Mouse (Mus musculus) liver, embryonic 15.5 days (tissue): ENCODE results near the gene Pum3. TPM values are rescaled to one million over a fixed set of nuclear protein-coding genes. Genes with fewer than 3 reads are reported as not detected.
"Not testable (repeated sequence)": the region's sequence is repeated elsewhere in the genome, so short reads cannot be mapped to it uniquely, and the experiment has no call there.

ENCODE experiments used
- ATAC-seq: fragments of 200-750 bp; cut with Nextera tagmentation; 2 replicates; pipeline ENCODE4 v1.8.0; 2017; ENCODE audit warnings: moderate number of reproducible peaks, mild to moderate bottlenecking, moderate library complexity; ENCODE audit not compliant: insufficient read depth
- H3K27ac ChIP-seq: fragments of 300-500 bp; sonication (generic); replicated peaks from 2 replicates; pipeline ENCODE4 v1.5.1; 2015; ENCODE audit warnings: mild to moderate bottlenecking, inconsistent platforms
- H3K27me3 ChIP-seq: fragments of 300-500 bp; sonication (generic); 2 replicates; pipeline ENCODE4 v1.6.1; 2015; ENCODE audit warnings: mild to moderate bottlenecking, inconsistent platforms
- H3K36me3 ChIP-seq: fragments of 300-500 bp; sonication (generic); replicated peaks from 2 replicates; pipeline ENCODE4 v1.6.1; 2015; ENCODE audit warnings: moderate library complexity, mild to moderate bottlenecking, inconsistent platforms
- H3K4me1 ChIP-seq: fragments of 300-500 bp; sonication (generic); replicated peaks from 2 replicates; pipeline ENCODE4 v1.6.1; 2015; ENCODE audit warnings: inconsistent platforms
- H3K4me2 ChIP-seq: fragments of 300-500 bp; sonication (generic); 2 replicates; pipeline ENCODE4 v1.6.1; 2015; ENCODE audit warnings: moderate library complexity, mild to moderate bottlenecking, inconsistent platforms
- H3K4me3 ChIP-seq: fragments of 300-500 bp; sonication (generic); replicated peaks from 2 replicates; pipeline ENCODE4 v1.5.1; 2015; ENCODE audit warnings: mild to moderate bottlenecking, inconsistent platforms
- H3K9ac ChIP-seq: fragments of 300-500 bp; sonication (generic); 2 replicates; pipeline ENCODE4 v1.6.1; 2015; ENCODE audit warnings: moderate library complexity, mild to moderate bottlenecking, inconsistent platforms
- H3K9me3 ChIP-seq: fragments of 300-500 bp; sonication (generic); replicated peaks from 2 replicates; pipeline ENCODE4 v1.6.1; 2016; ENCODE audit warnings: inconsistent platforms
- WGBS: fragments of 180-500 bp; shearing (Covaris S2); methylation state at CpG from one replicate; pipeline ENCODE4 v1.1.7; 2015; ENCODE audit warnings: mixed read lengths; ENCODE audit not compliant: insufficient replicate concordance; 5-methylcytosine and 5-hydroxymethylcytosine counted together
- polyA plus RNA-seq: library from polyadenylated mRNA; unstranded; fragments of >200 nt; fragmentation: Nextera tagmentation; extraction: Ambion mirVana; gene quantifications from 2 replicates; pipeline ENCODE4 v1.2.1, GENCODE M21; 2015

Pum3 gene
- polyA plus RNA-seq, 1 experiment from 2014 or later, result 32.2 TPM

DNA sequence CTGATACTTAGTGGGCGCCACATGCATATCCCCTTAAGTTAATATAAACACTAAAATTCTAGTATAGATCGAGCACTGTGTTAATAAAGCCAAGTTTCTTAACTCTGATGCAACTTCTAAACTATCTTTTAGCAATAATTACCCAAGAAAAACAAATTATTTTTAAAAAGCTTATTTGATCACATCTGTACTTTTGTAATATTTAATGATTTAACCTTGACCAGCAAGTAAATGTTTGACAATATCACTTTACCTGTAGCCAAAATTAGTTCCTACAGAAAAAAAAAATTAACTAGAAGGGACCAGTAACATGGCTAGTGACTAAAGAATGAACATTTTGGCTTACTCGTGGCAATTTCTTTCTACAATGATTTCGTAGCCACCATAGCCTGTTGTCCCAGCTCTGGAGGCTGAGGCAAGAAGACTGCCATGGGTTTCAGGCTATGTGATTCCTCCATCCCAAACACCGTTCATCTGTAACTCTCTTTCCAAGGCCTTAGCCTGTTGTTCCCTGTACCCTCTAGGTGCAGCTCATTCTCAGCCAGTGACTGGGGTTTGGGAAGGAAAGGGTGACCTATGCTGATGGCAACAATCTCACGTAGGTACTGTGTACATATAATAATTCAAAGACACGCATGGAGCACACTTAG, 35.2 kb downstream of the Pum3 start:
- H3K27ac ChIP-seq, result no peak overlapping the region
- WGBS, result 70% methylated on average over 7 of the region's 7 CpGs
- 0 out of 2 replicates have a peak, but pooled peaks cover 3% of the 10 kb centered on the region for H3K4me1 ChIP-seq
- H3K9me3 ChIP-seq, result no peaks in the 10 kb centered on the region
- ATAC-seq, result no peak
- H3K4me2 ChIP-seq, result no peak overlapping the region
- no peak overlapping the region for H3K9ac ChIP-seq
- H3K27me3 ChIP-seq, result no peaks in the 10 kb centered on the region
- peaks cover 83% of the 10 kb centered on the region for H3K36me3 ChIP-seq
- no peak overlapping the region for H3K4me3 ChIP-seq

DNA sequence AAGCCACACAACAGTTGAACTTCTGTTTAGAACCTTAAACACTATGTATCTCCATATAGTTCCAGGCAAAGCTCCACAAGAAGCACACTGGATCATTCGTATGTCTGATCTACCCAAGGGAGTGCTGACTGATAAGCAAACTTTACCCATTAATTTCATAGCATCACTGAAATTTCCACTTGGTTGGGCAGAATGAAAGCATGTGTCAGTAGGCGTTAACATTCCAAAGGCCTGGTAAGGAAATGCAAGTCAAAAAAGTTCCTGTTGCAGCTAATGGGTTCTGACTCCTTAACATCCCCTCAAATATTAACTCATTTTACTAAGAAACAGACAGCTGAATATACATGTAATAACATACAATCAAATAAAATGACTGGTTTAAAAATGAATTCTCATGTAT, 37.2 kb downstream of the Pum3 start:
- ATAC-seq, result no peak
- WGBS, result 70% methylated on average over 2 of the region's 2 CpGs
- no peaks in the 10 kb centered on the region for H3K9me3 ChIP-seq

DNA sequence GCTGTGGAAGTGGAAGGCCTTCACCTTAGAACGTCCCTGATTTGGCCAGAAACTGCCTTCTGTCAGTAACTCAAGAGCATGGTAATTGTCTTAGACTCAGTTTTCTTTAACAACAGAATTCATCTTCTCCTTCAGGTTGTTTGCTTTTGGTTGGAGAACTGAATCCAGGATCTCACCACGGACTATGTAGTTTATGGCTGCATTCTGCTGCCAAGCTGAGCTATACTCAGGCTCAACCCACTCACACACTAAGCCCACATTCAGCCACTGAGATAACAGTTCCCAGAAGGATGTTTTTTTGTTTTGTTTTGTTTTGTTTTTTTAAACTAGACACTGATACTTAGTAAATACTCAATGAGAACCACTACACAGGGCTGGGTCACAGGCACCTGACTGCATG, 38.3 kb downstream of the Pum3 start:
- no peak overlapping the region for H3K4me2 ChIP-seq
- no peak overlapping the region for H3K27ac ChIP-seq
- ATAC-seq, result no peak
- no peaks in the 10 kb centered on the region for H3K27me3 ChIP-seq
- H3K9me3 ChIP-seq, result no peaks in the 10 kb centered on the region
- WGBS, result 68% methylated on average over 2 of the region's 2 CpGs
- H3K4me3 ChIP-seq, result no peak overlapping the region
- H3K36me3 ChIP-seq, result peaks cover 77% of the 10 kb centered on the region
- H3K4me1 ChIP-seq, result 0 out of 2 replicates have a peak, but pooled peaks cover 3% of the 10 kb centered on the region
- no peak overlapping the region for H3K9ac ChIP-seq

More for the DNA sequence above, 37.2 kb downstream of the Pum3 start:
- 0 out of 2 replicates have a peak, but pooled peaks cover 3% of the 10 kb centered on the region for H3K4me1 ChIP-seq
- H3K27ac ChIP-seq, result no peak overlapping the region
- H3K36me3 ChIP-seq, result peaks cover 75% of the 10 kb centered on the region
- no peak overlapping the region for H3K4me2 ChIP-seq
- no peaks in the 10 kb centered on the region for H3K27me3 ChIP-seq
- H3K9ac ChIP-seq, result no peak overlapping the region
- no peak overlapping the region for H3K4me3 ChIP-seq

DNA sequence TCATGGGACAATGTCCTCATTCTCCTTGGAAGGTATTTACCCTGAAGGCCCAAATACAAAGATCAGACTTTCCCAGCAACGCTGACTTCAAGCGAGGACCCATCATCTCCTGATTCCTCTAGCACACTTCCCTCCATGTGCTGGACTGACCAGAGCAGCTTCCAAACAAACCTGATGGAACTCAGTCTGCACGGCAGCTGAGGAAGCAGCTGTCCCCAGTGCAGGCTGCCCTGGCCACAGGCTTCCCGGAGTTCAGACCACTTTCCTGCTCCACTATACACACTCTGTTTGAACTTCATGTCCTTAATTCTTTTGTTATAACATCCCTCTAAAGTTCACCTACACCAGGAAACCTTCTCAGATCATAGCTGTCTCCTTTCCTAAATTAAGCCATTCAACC, 40.1 kb downstream of the Pum3 start:
- not testable (repeated sequence) for ATAC-seq

DNA sequence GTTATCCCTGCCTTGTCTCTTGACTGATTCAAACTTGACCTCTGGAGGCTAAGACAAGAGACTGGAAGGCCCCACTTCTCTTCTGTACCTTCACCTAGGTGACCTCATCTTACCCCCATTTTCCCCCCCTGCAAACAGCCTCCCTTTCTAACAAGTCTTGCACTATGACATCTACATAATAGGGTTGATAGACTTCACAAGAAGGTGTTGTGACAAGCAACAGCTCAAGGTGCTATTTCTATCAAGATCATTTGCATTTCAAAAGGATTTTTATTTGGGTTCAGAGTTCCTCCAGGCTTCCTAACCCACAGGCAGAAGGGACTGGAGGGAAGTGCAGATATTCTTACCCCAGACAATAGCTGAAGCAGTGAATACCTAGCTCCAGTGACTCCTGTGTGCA, 44.3 kb downstream of the Pum3 start:
- no peaks in the 10 kb centered on the region for H3K9me3 ChIP-seq
- H3K4me2 ChIP-seq, result no peak overlapping the region
- no peaks in the 10 kb centered on the region for H3K4me1 ChIP-seq
- H3K36me3 ChIP-seq, result peaks cover 40% of the 10 kb centered on the region
- H3K27me3 ChIP-seq, result no peaks in the 10 kb centered on the region
- no peak overlapping the region for H3K9ac ChIP-seq
- H3K27ac ChIP-seq, result no peak overlapping the region
- no peak for ATAC-seq
- no peak overlapping the region for H3K4me3 ChIP-seq

More for the DNA sequence above, 40.1 kb downstream of the Pum3 start:
- not testable (repeated sequence) for H3K4me1 ChIP-seq, H3K9ac ChIP-seq, H3K4me2 ChIP-seq, H3K4me3 ChIP-seq, H3K9me3 ChIP-seq, H3K27me3 ChIP-seq, H3K27ac ChIP-seq
- WGBS, result 84% methylated on average over 4 of the region's 4 CpGs
- H3K36me3 ChIP-seq, result peaks cover 76% of the 10 kb centered on the region

DNA sequence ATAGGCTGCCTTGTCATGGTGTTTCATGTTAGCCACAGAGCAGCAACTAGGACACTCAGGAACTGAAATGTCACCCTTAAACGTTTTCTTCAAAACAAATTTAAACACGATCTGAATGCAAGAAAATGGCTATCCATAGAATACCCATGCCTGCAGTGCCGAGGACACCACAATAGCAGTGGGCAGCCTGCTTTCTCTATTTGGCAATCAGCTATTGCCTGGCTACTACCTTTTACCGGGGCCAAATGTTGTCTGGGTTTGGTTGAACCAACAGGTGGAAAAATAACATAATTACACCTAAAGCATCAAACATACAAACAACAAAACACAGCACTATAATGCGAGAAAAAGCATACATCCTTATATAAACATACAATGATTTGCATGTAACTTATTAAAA, 46.4 kb downstream of the Pum3 start:
- WGBS, result 67% methylated on average over 5 of the region's 5 CpGs

DNA sequence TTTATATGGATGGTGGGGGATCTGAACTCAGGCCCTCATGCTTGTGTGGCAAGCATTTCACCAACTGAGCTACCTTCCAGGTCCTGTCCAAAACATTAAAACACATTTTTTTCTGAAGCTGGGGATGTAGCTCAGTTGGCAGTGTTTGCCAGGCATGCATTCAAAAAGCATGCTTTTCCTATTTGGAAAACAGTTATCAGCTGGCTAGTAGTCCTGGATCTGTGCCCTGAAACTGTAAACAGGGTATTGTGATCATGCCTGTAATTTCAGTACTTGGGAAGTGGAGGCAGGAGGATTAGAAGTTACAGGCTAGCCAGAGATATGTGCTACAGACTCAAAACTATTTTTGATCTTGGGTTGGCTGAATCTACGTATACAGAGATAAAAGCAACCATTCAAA, 47.5 kb downstream of the Pum3 start:
- ATAC-seq, result no peak

More for the DNA sequence above, 46.4 kb downstream of the Pum3 start:
- H3K27me3 ChIP-seq, result no peaks in the 10 kb centered on the region
- H3K9me3 ChIP-seq, result no peaks in the 10 kb centered on the region
- H3K4me2 ChIP-seq, result no peak overlapping the region
- H3K27ac ChIP-seq, result no peak overlapping the region
- ATAC-seq, result no peak
- no peaks in the 10 kb centered on the region for H3K4me1 ChIP-seq
- no peak overlapping the region for H3K9ac ChIP-seq
- no peak overlapping the region for H3K4me3 ChIP-seq
- H3K36me3 ChIP-seq, result peaks cover 28% of the 10 kb centered on the region

DNA sequence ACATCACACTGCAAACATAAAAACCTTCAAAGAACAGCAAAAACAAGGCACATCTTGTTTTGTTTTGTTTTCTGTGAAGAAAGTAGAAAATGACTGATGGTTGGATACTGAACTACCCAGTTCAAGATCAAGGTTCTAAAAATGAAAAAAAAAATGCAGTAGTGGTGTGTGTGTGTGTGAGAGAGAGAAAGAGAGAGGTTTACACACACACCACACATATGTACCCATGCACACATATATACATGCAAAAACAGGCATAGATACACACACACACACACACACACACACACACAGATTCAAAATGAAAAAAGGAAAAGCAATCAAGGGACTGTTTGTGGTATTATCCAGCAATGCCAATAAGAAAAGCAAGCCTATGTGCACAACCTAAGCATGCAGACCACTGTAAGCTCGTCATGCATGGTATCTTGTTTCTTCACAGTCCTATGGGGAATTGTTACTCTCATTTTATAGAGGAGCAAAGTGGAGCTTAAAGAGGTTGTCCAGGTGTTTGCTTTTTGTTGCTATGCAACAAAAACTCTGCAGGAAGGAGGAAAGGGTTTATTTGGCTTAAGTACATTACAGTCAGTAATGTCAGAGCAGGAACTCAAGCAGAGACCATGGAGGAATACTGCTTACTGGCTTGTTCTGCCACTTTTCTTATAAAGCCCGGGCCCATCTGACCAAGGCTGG, 49.8 kb downstream of the Pum3 start:
- 48% methylated on average over 2 of the region's 2 CpGs for WGBS
- no peak for ATAC-seq
- H3K9me3 ChIP-seq, result no peaks in the 10 kb centered on the region

More for the DNA sequence above, 47.5 kb downstream of the Pum3 start:
- H3K9me3 ChIP-seq, result no peaks in the 10 kb centered on the region
- no peak overlapping the region for H3K4me2 ChIP-seq
- H3K4me1 ChIP-seq, result no peaks in the 10 kb centered on the region
- no peaks in the 10 kb centered on the region for H3K27me3 ChIP-seq
- H3K4me3 ChIP-seq, result no peak overlapping the region
- no peak overlapping the region for H3K9ac ChIP-seq
- H3K27ac ChIP-seq, result no peak overlapping the region
- H3K36me3 ChIP-seq, result peaks cover 17% of the 10 kb centered on the region
- WGBS, result 57% methylated on average over 1 of the region's 1 CpGs

DNA sequence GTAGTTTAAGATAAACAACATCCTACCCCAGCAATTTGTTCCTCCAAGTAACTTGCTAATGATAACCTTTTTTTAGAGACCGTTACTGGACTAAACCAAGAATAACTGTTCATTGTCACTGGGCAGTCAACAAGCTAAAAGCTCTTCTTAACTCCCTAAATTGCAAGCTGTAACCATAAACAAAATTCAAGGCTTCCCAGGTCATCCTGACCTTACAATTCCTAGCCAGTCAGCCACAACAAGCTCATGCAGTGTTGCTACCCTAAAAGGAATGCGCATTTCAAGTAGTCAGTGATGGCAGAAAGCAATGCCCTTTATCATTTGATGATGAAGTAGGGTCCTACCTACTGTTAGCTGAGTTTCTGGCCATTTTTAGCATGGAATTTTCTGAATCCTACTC, 58.8 kb downstream of the Pum3 start:
- no peaks in the 10 kb centered on the region for H3K36me3 ChIP-seq
- H3K4me2 ChIP-seq, result no peak overlapping the region
- ATAC-seq, result no peak
- no peaks in the 10 kb centered on the region for H3K4me1 ChIP-seq
- no peak overlapping the region for H3K4me3 ChIP-seq
- 76% methylated on average over 2 of the region's 2 CpGs for WGBS
- no peaks in the 10 kb centered on the region for H3K27me3 ChIP-seq
- H3K9me3 ChIP-seq, result no peaks in the 10 kb centered on the region
- no peak overlapping the region for H3K9ac ChIP-seq
- no peak overlapping the region for H3K27ac ChIP-seq

More for the DNA sequence above, 49.8 kb downstream of the Pum3 start:
- no peak overlapping the region for H3K4me3 ChIP-seq
- H3K27ac ChIP-seq, result no peak overlapping the region
- H3K27me3 ChIP-seq, result no peaks in the 10 kb centered on the region
- no peak overlapping the region for H3K4me2 ChIP-seq
- H3K36me3 ChIP-seq, result no peaks in the 10 kb centered on the region
- H3K4me1 ChIP-seq, result no peaks in the 10 kb centered on the region
- no peak overlapping the region for H3K9ac ChIP-seq

DNA sequence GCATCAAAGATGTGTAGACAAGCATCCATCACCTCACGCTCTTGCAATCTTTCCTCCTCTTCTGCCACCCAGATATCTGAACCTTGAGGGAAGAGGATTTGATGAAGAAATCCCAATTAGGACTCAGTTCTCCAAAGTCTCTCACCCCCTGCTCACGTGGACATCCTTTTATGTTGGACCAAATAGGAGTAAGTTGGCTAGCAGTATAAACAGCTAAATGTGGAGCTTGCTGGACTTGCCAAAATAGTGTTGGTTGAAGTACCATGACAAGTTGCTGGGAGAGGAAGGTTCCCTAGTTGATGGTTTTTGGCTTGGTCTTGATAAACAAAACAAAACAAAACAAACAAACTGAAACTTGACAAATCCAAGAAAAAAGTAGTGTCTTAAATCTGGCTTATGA, 59.5 kb downstream of the Pum3 start:
- Histone ChIP-seq H3K4me3 (no peak overlapping the region), H3K9ac (no peak overlapping the region), H3K4me2 (no peak overlapping the region), H3K27ac (no peak overlapping the region), H3K9me3 (no peaks in the 10 kb centered on the region), H3K36me3 (no peaks in the 10 kb centered on the region), H3K4me1 (no peaks in the 10 kb centered on the region), H3K27me3 (no peaks in the 10 kb centered on the region)
- WGBS, result 56% methylated on average over 2 of the region's 2 CpGs
- no peak for ATAC-seq

DNA sequence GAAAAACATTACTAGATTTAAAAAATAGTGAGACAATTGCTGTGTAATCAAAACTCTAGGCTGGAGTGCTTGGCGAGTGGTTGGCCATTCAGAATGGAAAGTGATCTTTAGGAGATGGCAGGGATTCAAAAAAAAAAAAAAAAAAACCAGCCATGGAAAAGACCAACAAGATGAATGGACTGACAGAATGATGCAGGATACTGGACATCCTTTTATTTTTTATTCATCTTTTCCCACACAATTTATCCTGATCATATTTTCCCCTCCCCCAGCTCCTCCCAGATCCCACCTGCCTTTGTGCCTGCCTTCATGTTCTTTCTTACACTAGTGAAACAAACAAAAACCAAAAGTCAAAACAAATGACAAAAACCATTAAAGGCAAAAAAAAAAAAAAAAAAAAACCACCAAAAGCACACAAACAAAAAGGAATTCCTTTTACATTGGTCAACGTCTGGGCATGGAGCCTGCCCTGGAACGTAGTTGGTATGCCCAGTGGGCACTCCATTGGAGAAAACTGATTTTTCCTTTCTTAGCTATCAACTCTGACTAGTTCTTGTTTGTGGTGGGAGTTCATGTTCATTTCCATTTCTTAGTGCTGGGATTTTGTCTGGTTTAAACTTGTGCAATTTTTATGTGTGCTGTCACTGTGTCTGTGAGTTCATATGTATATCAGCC, 60.0 kb downstream of the Pum3 start:
- ATAC-seq, result no peak
- H3K36me3 ChIP-seq, result no peaks in the 10 kb centered on the region
- no peak overlapping the region for H3K4me3 ChIP-seq
- H3K4me1 ChIP-seq, result no peaks in the 10 kb centered on the region
- H3K9me3 ChIP-seq, result no peaks in the 10 kb centered on the region
- WGBS, result 63% methylated on average over 3 of the region's 3 CpGs
- H3K9ac ChIP-seq, result no peak overlapping the region
- no peaks in the 10 kb centered on the region for H3K27me3 ChIP-seq
- no peak overlapping the region for H3K4me2 ChIP-seq
- no peak overlapping the region for H3K27ac ChIP-seq
